Mouse (Mus musculus) erythroblast, embryonic 14.5 days (primary cell): ENCODE results near the gene Hist2h2bb.

ENCODE experiments used
- GATA1 ChIP-seq: IDR thresholded peaks from 2 replicates; pipeline ENCODE4 v1.6.1; 2012; ENCODE audit warnings: low read length, inconsistent platforms, mixed read lengths
- TAL1 ChIP-seq: IDR thresholded peaks from 3 replicates; pipeline ENCODE4 v1.6.1; 2012; ENCODE audit warnings: low read length, inconsistent platforms, mixed read lengths

- TF ChIP-seq TAL1 (no peak), GATA1 (no peak)
Measured at GRCm38 (mm10) chr3:96280660-96281059, 11.1 kb downstream of the Hist2h2bb start.
